Mouse (Mus musculus) layer of hippocampus, postnatal 14 days (tissue): ENCODE data around the gene Uba1. TPM values are rescaled to one million over a fixed set of nuclear protein-coding genes. Genes with fewer than 3 reads are reported as not detected.
"Not testable (repeated sequence)": the region's sequence is repeated elsewhere in the genome, so short reads cannot be mapped to it uniquely, and the experiment has no call there.

Experiments used
- DNase-seq, 2 experiments: peaks; one replicate each; pipeline ENCODE4 v3.0.0; 2021 to 2022; ENCODE audit warnings: low spot score in 2 of 2, mixed read lengths in 1 of 2
- total RNA-seq, 2 experiments: library from RNA; stranded (reverse); gene quantifications; 2 replicates each; pipeline ENCODE4 v1.2.3; 2021

Gene Uba1
- total RNA-seq, 2 experiments from 2014 or later = 380 to 412 TPM

DNA sequence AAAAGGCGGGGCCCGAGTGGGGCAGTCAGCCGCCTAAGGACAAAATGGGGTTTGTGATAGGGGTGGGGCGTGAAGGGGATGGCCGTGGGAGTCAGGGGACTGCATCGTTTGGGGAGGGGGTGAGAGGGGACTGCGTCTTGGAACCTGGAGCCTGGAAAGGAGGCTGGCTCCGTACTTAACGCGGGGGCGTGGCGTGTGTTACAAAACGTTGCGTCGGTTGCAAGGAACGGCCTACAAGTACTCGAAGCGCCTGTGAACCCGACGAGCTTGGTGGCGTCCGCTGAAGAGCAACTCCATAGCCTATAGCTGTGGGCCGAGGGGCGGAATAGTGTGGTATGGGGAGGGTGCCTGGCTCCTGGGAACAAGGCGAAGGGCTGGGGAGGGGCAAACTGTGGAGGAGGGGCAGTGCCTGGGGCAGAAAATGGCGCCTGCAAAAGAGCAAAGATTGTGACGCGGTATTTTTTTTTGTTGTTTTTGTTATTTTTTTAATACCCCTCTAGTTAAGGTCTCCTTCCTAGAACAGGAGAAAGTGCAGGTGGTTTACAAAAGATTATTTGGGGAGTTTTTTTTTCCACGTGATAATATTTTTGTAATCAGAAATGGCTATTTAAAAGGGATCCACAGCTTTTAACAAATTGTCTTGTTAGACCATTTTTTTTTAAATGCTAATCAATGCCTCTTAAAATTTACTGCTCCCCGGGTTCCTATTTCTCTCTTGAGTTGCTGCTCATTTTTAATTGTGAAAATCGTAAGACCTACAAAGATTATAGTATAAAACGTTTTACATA, 46.4 kb downstream of the Uba1 start:
- DNase-seq = peak; percentile 68 to 79

DNA sequence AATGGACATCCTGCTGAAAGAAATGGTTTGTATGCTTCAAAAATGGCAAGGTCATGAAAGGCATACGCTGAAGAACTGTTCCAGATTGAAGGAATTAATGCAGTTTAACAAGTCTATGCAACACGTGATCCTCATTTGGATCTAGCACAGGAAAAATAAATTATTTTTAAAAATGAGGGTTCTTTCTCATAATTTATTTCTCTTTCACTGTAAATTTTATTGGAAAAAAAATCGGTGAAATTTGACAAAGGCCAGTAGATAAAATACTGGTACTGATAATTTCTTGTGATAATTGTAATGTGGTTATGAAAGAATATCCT, 46.9 kb downstream of the Uba1 start:
- DNase-seq = no peak

DNA sequence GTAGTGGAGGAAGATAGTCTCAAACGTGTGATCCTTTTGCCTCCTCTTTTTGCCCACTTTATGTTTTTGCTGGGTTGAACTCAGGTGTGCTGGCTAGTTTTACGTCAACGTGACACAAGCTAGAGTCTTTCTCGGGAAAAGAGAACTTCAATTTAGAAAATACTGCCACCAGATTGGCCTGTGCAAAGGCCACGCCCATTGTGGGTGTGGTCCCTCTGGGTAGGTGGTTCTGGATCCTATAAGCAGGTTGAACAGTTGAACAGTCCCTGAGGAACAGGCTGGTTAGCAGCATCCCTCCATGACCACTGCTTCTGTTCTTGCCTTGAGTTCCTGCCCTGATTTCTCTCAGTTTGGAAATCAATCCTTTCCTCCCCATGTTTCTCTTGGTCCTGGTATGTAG, 70.6 kb downstream of the Uba1 start:
- no peak for DNase-seq

DNA sequence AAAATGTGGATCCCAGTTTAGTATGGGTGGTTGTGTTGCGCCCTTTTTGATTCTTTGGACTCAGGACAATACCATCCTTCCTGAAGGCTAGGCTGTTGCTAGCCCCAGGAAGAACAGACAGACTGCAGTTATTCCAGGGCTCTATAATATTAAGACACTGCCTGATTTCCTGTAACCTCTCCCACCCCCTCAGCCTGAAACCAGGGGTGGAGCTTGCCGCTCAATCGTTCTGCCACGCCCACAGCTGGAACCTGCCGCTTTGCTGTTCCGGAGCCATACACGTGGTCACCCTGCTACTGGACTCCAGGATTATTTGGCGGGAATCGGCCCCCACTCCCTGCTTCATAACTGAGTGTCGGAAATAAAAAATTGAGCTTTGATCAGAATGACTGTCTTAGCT, 71.9 kb downstream of the Uba1 start:
- DNase-seq = not testable (repeated sequence)

Other genes starting within 250 kb of the Uba1 start
- gene Jade3, start 232.6 kb upstream of the Uba1 start, total RNA-seq = 1 to 10 TPM; 5.8 to 6.7 TPM
- gene Rgn, start 108.5 kb upstream of the Uba1 start, total RNA-seq = under 1 TPM in 1 of 2 experiments, not detected in 1; 0.21 TPM
- 10 to 100 TPM; 38.5 to 41.7 TPM for gene Rbm10, start 40.8 kb upstream of the Uba1 start, total RNA-seq
- gene Ndufb11, start 40.7 kb upstream of the Uba1 start, total RNA-seq = 100 to 1,000 TPM; 169 to 189 TPM
- gene Cdk16, start 29.6 kb downstream of the Uba1 start, total RNA-seq = 100 to 1,000 TPM; 292 to 294 TPM
- gene Usp11, start 45.6 kb downstream of the Uba1 start, total RNA-seq = 10 to 100 TPM; 81.9 to 82.7 TPM
- gene Araf, start 139.5 kb downstream of the Uba1 start, total RNA-seq = 100 to 1,000 TPM; 195 to 200 TPM
- under 1 TPM in 1 of 2 experiments, not detected in 1; 0.41 TPM for gene Timp1, start 211.8 kb downstream of the Uba1 start, total RNA-seq